Mouse (Mus musculus) common myeloid progenitor, adult 5-6 weeks (primary cell): ENCODE data around the gene Cotl1. TPM values are rescaled to one million over a fixed set of nuclear protein-coding genes. Genes with fewer than 3 reads are reported as not detected.

Experiments used
- ATAC-seq: replicated peaks from 2 replicates; pipeline ENCODE4 v1.8.0; 2016; ENCODE audit warnings: low read depth, mild to moderate bottlenecking, moderate TSS enrichment, inconsistent platforms; ENCODE audit not compliant: poor library complexity, severe bottlenecking
- total RNA-seq: library from RNA; stranded (forward); fragments of 200-1000, 187-1606 nt; gene quantifications from 2 replicates; pipeline ENCODE4 v1.2.3, GENCODE M21; 2017

The Cotl1 gene
- total RNA-seq, 1 experiment from 2014 or later, result 79.3 TPM

GRCm38 (mm10) chr8:119762226-119763220 is 77.8 kb downstream of the Cotl1 start:
- ATAC-seq, result peak; percentile 59

GRCm38 (mm10) chr8:119761692-119762091 is 78.7 kb downstream of the Cotl1 start:
- ATAC-seq, result 0 out of 2 replicates have a peak, but pooled peaks have one; percentile 12

Other genes starting within 250 kb of the Cotl1 start
- gene Taf1c, start 235.3 kb downstream of the Cotl1 start, total RNA-seq, result 3.6 and 7.8 TPM in 2 replicates
- not detected in 2 replicates for gene Adad2, start 227.8 kb downstream of the Cotl1 start, total RNA-seq
- not detected in 2 replicates for gene Kcng4, start 204.9 kb downstream of the Cotl1 start, total RNA-seq
- not detected in 2 replicates for gene Wfdc1, start 174.2 kb downstream of the Cotl1 start, total RNA-seq
- gene Atp2c2, start 140.5 kb downstream of the Cotl1 start, total RNA-seq, result not detected in 2 replicates
- gene Tldc1, start 62.1 kb downstream of the Cotl1 start, total RNA-seq, result 3.6 and 12.1 TPM in 2 replicates
- gene Klhl36, start 21.7 kb upstream of the Cotl1 start, total RNA-seq, result 5.7 and 7.4 TPM in 2 replicates
- gene Usp10, start 69.8 kb upstream of the Cotl1 start, total RNA-seq, result 53.3 and 85.6 TPM in 2 replicates
- 35.7 and 36.7 TPM in 2 replicates for gene Gm20388, start 70.3 kb upstream of the Cotl1 start, total RNA-seq
- gene Crispld2, start 151.9 kb upstream of the Cotl1 start, total RNA-seq, result 0.10 TPM in 1 of 2 replicates, not detected in the other